Mouse (Mus musculus) forebrain, embryonic 13.5 days (tissue): ENCODE data around the gene Zbtb42. TPM values are rescaled to one million over a fixed set of nuclear protein-coding genes. Genes with fewer than 3 reads are reported as not detected.
A peak's percentile ranks its signal among the peaks of the same experiment; 100 is the strongest.

Experiments used
- ATAC-seq: fragments of 200-750 bp; cut with Nextera tagmentation; 2 replicates; pipeline ENCODE4 v1.8.0; 2017
- H3K27ac ChIP-seq: fragments of 300-500 bp; sonication (generic); 2 replicates; pipeline ENCODE4 v1.5.1; 2015; ENCODE audit warnings: inconsistent platforms, mild to moderate bottlenecking, moderate library complexity
- H3K27me3 ChIP-seq: fragments of 300-500 bp; sonication (generic); 2 replicates; pipeline ENCODE4 v1.6.1; 2015; ENCODE audit warnings: mild to moderate bottlenecking, inconsistent platforms
- H3K36me3 ChIP-seq: fragments of 300-500 bp; sonication (generic); 2 replicates; pipeline ENCODE4 v1.6.1; 2015; ENCODE audit warnings: mild to moderate bottlenecking, inconsistent platforms; ENCODE audit not compliant: poor library complexity, severe bottlenecking
- H3K4me1 ChIP-seq: fragments of 300-500 bp; sonication (generic); 2 replicates; pipeline ENCODE4 v1.6.1; 2015; ENCODE audit warnings: inconsistent platforms
- H3K4me2 ChIP-seq: fragments of 300-500 bp; sonication (generic); 2 replicates; pipeline ENCODE4 v1.6.1; 2015; ENCODE audit warnings: inconsistent platforms, mild to moderate bottlenecking, moderate library complexity
- H3K4me3 ChIP-seq: fragments of 300-500 bp; sonication (generic); 2 replicates; pipeline ENCODE4 v1.5.1; 2015; ENCODE audit warnings: mild to moderate bottlenecking, inconsistent platforms
- H3K9ac ChIP-seq: fragments of 300-500 bp; sonication (generic); 2 replicates; pipeline ENCODE4 v1.6.1; 2015; ENCODE audit warnings: mild to moderate bottlenecking, inconsistent platforms
- H3K9me3 ChIP-seq: fragments of 300-500 bp; sonication (generic); replicated peaks from 2 replicates; pipeline ENCODE4 v1.6.1; 2016; ENCODE audit warnings: inconsistent platforms
- WGBS: fragments of 180-500 bp; shearing (Covaris S2); methylation state at CpG from one replicate; pipeline ENCODE4 v1.1.7; 2015; 5-methylcytosine and 5-hydroxymethylcytosine counted together
- polyA plus RNA-seq: library from polyadenylated mRNA; unstranded; fragments of >200 nt; fragmentation: Nextera tagmentation; extraction: Ambion mirVana; gene quantifications from 2 replicates; pipeline ENCODE4 v1.2.1, GENCODE M21; 2015

Gene Zbtb42
- polyA plus RNA-seq, 1 experiment from 2014 or later = 2.1 TPM

DNA sequence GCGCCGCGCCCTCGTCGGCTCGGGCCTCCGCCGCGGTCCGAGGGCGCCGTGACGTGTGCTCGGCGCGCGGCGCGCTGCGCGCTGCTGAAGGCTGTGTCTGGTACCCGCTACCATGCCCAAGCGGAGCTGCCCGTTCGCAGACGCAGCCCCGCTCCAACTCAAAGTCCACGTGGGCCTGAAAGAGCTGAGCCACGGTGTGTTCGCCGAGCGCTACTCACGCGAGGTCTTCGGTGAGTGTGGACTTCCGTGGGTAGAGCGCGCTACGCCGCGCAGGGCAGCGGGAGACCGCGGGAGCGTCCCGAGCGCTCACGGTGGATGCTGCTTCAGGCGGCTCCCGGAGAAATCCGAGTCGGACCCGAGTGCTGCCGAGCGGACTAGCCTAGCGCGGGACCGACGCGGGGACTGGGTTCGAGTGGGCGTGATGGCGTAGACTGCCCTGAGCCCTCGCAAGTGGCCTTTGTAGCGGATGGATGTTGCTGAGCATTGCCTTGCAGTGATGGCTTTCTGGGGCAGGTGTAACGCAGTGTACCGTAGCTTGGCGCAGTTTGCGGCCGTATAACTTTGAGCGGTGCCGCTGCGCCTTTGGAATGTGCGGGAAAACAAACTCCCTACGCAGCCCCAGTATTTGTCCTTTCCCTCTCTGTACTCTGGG lies 33.6 kb upstream of the Zbtb42 start:
- peak; percentile 52; the same call in 1 of the 2 replicates for ATAC-seq
- Histone ChIP-seq H3K4me2 (peak overlapping the region; percentile 89), H3K9ac (peak overlapping the region; percentile 84)

DNA sequence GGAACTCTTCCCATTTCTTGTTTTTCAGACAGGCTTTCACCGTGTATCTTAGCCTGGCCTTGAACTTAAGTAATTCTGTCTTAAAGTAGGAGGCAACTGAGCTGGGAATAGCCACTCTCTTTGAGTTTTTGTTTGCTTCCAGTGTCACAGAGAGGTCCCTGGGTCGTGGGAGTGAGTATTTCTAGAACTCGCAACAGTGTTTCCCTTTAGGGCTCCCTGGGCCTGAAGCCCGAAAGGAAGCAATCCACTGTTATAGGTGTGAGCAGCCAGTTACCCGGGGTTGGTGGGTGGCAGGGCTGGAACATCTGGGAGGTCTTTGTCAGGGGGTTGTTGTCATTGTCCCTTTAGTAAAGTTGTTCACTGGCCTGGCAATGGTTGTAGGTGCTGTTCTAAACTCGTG lies 32.5 kb upstream of the Zbtb42 start:
- H3K27me3 ChIP-seq = no peaks in the 10 kb centered on the region
- no peaks in the 10 kb centered on the region for H3K9me3 ChIP-seq
- no peak overlapping the region for H3K27ac ChIP-seq
- ATAC-seq = no peak
- peaks cover 40% of the 10 kb centered on the region for H3K36me3 ChIP-seq
- peak overlapping the region; percentile 84 for H3K9ac ChIP-seq
- H3K4me3 ChIP-seq = peak overlapping the region; percentile 74
- 53% methylated on average over 6 of the region's 6 CpGs for WGBS
- H3K4me2 ChIP-seq = peak overlapping the region; percentile 89
- peaks cover 24% of the 10 kb centered on the region for H3K4me1 ChIP-seq

More for the DNA sequence above, 33.6 kb upstream of the Zbtb42 start:
- H3K4me1 ChIP-seq = peaks cover 24% of the 10 kb centered on the region
- peak overlapping the region; percentile 74 for H3K4me3 ChIP-seq
- no peaks in the 10 kb centered on the region for H3K27me3 ChIP-seq
- 0% methylated on average over 71 of the region's 75 CpGs for WGBS
- H3K27ac ChIP-seq = peak overlapping the region; percentile 85
- peaks cover 29% of the 10 kb centered on the region for H3K36me3 ChIP-seq
- no peaks in the 10 kb centered on the region for H3K9me3 ChIP-seq

DNA sequence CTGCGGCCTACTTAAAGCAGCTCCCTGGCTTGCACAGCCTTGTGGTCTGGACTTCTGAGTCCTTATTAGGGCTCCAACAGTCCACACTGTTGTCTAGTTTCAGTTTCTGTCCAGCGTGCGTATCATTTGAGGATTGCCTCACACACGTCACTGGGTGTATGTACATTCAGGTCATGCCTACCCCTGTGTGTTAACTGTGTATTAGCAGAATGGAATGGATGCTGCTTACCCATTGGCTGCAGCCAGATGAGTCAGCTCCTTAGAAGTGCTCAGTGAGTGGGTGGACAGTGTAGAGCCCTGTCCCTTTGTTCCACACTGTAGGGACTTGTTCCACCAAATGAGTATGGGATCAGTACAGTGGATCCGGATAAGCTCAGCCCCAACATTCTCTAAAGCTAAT lies 30.5 kb upstream of the Zbtb42 start:
- Histone ChIP-seq H3K27ac (no peak overlapping the region), H3K9ac (no peak overlapping the region), H3K9me3 (no peaks in the 10 kb centered on the region), H3K4me1 (peaks cover 24% of the 10 kb centered on the region), H3K4me2 (no peak overlapping the region), H3K27me3 (no peaks in the 10 kb centered on the region), H3K36me3 (peaks cover 58% of the 10 kb centered on the region), H3K4me3 (no peak overlapping the region)
- ATAC-seq = no peak
- WGBS = 96% methylated on average over 5 of the region's 5 CpGs

DNA sequence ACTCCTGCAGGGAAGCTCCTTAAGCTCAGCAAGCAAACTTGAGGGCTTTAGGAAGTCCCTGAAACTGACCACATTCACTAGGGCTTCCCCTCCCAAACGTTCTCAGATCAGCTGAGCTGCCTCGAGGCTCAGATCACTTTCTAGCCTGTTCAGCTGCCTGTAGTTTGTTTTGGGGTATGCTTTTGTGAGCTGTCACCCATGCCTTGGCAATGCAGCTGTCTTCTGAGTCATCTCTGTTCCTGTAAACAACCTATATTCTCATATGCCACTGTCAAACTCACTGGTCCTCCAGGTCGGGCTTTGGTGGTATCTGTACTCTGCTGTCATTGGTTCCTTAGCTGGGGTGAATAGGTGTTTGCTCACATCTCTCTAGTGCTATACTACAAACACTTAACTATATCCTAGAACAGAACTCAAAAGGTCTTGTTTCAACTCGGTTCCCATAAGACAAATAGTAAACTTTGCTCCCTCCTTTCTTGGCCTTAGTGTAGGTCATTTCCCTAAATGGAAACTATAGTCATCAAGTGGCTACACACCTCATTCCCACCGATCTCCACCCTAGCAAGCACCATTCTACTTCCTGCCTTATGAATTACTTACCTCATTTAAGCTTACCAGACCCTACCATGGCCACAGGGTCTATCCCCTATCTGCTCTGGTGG lies 26.7 kb upstream of the Zbtb42 start:
- no peak for ATAC-seq
- Histone ChIP-seq H3K9me3 (no peaks in the 10 kb centered on the region), H3K4me2 (no peak overlapping the region), H3K36me3 (peaks cover 96% of the 10 kb centered on the region), H3K27ac (no peak overlapping the region), H3K4me1 (peaks cover 1% of the 10 kb centered on the region), H3K9ac (no peak overlapping the region), H3K27me3 (no peaks in the 10 kb centered on the region), H3K4me3 (no peak overlapping the region)
- WGBS = 85% methylated on average over 5 of the region's 5 CpGs

DNA sequence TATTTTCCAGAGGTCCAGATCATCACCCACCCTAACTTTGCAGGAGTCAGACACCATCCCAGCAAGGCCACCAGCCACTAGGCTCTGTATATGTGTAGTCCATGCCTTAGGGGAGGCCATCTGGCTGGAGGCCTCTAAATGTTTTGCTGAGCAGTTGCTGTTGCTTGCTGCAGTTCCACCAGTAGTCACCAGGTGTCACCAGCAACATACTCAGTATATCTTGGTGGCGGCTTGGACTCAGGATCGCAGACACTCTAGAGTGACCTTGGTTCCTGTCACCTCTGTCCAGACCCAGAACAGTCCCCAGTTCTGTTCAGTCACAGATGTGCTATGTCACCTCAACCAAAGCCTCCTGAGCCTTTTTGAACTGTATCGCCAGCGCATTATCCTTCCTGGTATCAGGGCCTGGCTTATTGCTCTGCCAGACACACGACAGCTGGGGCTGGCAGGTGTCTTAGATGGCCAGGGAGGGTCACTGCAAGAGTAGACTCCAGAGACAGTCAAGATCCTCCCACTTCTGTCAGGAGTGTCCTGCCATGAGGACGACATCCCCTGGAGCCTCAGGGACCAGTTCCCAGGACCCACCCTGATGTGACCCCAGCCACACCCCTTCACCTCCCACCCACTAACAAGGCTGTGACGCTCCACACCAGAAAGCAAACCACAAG lies 25.3 kb upstream of the Zbtb42 start:
- WGBS = 63% methylated on average over 7 of the region's 7 CpGs
- H3K36me3 ChIP-seq = peaks cover 98% of the 10 kb centered on the region

DNA sequence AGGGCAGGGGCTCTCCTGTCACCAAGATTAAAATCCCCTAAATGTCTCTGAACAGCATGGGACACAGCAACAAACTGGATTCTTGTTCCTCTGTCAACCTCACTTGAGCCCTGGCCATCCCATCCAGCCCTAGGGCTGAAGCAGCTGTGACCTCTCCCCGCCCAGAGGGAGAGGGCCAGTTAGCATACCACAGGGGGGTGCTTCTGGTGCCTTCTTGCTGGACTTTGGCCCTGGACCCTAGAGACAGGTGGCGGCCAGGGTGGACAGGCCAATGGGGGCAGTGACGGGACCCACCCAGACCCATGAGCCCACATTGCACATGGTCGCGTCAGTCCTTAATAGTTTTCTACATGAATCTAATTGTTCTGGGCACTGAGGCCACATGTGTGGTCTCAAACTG lies 24.6 kb upstream of the Zbtb42 start:
- Histone ChIP-seq H3K27me3 (no peaks in the 10 kb centered on the region), H3K27ac (no peak overlapping the region), H3K36me3 (peaks cover 98% of the 10 kb centered on the region), H3K4me2 (no peak overlapping the region), H3K9ac (no peak overlapping the region), H3K4me1 (peaks cover 6% of the 10 kb centered on the region), H3K9me3 (no peaks in the 10 kb centered on the region), H3K4me3 (no peak overlapping the region)
- no peak for ATAC-seq
- 97% methylated on average over 5 of the region's 5 CpGs for WGBS

More for the DNA sequence above, 25.3 kb upstream of the Zbtb42 start:
- Histone ChIP-seq H3K9ac (no peak overlapping the region), H3K9me3 (no peaks in the 10 kb centered on the region), H3K27ac (no peak overlapping the region), H3K27me3 (no peaks in the 10 kb centered on the region), H3K4me2 (no peak overlapping the region), H3K4me1 (no peaks in the 10 kb centered on the region; the same call in none of the 2 replicates), H3K4me3 (no peak overlapping the region)
- ATAC-seq = peak; percentile 67

DNA sequence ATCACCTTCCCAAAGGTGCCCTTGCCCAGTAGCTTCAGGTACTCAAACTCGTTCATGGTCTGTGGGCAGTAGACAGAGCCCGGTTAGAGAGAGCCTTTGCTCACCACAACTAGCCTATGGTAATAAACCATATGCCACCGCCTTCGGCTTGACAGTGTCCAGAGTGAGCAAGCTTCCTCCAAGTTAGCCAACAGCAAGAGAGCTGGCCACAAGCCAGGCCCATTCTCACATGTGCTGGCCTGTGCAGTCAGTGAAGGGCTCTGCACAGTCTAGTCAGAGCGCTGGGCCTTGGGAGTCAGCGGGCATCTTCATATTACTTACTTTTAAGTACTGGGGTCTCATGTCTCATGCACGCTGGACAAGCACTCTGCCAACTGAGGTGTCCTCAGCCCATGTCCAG lies 20.0 kb upstream of the Zbtb42 start:
- Histone ChIP-seq H3K9ac (no peak overlapping the region), H3K4me3 (no peak overlapping the region), H3K36me3 (peaks cover 92% of the 10 kb centered on the region), H3K27ac (peak overlapping the region; percentile 6; the same call in 1 of the 2 replicates), H3K27me3 (no peaks in the 10 kb centered on the region), H3K4me1 (peaks cover 48% of the 10 kb centered on the region), H3K9me3 (no peaks in the 10 kb centered on the region), H3K4me2 (no peak overlapping the region)
- WGBS = 91% methylated on average over 7 of the region's 7 CpGs
- ATAC-seq = no peak

DNA sequence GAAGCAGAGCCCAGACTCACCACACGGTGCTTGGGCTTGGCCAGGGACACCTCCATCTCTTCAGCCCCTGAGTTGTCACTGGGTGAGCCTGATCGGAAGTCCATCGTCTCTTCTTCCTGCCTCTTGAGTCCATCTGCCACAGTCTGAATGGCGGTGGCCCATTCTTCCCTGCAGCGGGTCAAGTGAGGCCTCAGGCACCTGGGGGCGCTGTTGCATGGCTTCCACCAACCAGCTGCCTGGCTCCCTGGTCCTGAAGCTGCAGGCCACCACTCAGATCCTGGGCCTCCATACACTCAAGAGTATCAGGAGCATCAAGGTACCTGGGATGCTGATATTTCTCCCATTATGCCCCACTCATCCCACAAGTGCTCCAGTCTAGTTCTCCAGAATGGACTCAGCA lies 19.5 kb upstream of the Zbtb42 start:
- ATAC-seq = no peak
- Histone ChIP-seq H3K9ac (no peak overlapping the region), H3K27ac (peak overlapping the region; percentile 19; the same call in 1 of the 2 replicates), H3K4me2 (no peak overlapping the region), H3K4me3 (no peak overlapping the region), H3K4me1 (peaks cover 53% of the 10 kb centered on the region), H3K36me3 (peaks cover 87% of the 10 kb centered on the region), H3K27me3 (no peaks in the 10 kb centered on the region), H3K9me3 (no peaks in the 10 kb centered on the region)
- WGBS = 75% methylated on average over 6 of the region's 6 CpGs

DNA sequence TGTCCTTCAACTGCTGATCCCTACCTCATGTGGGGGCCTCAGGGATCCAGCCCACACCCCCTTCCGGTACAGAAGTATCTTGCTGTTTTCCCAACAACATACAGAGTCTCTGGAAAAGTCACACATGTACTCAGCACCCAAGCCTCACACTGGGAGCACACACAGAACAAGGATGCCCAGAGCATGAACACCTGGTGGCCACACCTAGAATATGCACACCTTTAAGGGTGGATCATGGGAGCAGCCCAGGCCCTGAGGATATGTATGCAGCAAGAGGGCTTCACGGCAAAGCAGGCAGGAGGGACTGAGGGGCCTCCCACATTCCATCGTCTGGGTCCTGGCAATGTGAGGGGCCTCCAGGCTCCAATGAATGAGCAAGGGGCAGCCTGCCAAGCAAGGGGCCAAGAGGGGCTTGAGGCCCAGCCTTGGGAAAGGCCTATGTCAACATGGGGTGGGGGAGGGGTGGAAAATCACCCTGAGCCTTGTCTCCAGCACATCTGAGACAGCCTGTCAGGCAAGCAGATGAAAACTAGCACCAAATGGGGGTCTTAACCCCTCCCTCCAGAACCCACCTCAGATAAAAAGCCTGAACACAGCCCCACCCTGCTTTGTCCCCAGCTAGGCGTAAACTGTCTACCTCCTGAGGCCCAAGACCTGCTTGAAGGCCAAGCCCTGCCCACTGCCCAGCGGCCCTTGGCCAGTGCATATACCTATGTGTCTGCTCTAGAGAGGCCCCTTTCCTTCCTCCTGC lies 17.9 kb upstream of the Zbtb42 start:
- Histone ChIP-seq H3K27me3 (no peaks in the 10 kb centered on the region), H3K4me1 (peaks cover 70% of the 10 kb centered on the region), H3K4me3 (no peak overlapping the region), H3K4me2 (peak overlapping the region; percentile 44), H3K9me3 (no peaks in the 10 kb centered on the region), H3K27ac (peak overlapping the region; percentile 95), H3K36me3 (peaks cover 82% of the 10 kb centered on the region), H3K9ac (peak overlapping the region; percentile 40; the same call in 1 of the 2 replicates)
- 34% methylated on average over 5 of the region's 5 CpGs for WGBS
- ATAC-seq = peak; percentile 48

DNA sequence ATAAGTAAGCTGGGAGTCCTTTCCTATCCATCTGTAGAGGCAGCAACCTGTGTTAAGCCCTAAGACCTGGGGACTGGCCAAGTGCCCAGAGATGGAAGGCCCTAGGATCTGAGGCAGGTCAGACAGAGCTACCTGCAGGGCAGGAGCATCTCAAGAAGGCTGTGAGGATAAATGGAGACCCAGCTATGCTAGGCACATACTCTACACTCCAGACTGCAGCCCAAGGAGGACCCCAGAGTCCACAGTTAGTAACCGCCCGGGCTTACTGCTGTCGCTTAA lies 17.4 kb upstream of the Zbtb42 start:
- Histone ChIP-seq H3K4me3 (no peak overlapping the region), H3K4me1 (peaks cover 75% of the 10 kb centered on the region), H3K9me3 (no peaks in the 10 kb centered on the region), H3K4me2 (peak overlapping the region; percentile 44), H3K27ac (peak overlapping the region; percentile 95), H3K36me3 (peaks cover 82% of the 10 kb centered on the region), H3K9ac (peak overlapping the region; percentile 40; the same call in 1 of the 2 replicates), H3K27me3 (no peaks in the 10 kb centered on the region)
- WGBS = 70% methylated on average over 3 of the region's 3 CpGs
- ATAC-seq = no peak

DNA sequence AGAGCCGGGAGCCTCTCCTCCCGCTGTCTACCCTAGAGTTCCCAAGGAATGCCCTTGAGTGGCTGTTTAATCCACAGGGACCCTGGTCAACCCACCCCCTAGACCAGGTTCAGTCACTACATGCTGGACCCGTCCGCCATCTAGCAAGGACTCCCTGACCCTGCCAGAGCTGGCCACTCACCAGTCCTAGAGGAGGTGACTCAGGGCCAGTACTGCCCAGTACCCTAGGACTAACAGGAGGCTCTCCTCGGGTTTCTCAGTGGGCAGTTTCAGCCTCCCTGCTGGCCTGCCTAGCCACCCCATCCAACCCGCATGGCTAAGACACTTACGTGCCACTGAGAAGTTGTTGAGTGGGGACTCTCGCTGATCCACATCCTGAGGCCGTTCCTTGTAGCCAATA lies 16.8 kb upstream of the Zbtb42 start:
- H3K9me3 ChIP-seq = no peaks in the 10 kb centered on the region
- peaks cover 82% of the 10 kb centered on the region for H3K36me3 ChIP-seq
- no peak overlapping the region for H3K4me3 ChIP-seq
- H3K9ac ChIP-seq = peak overlapping the region; percentile 40
- peak overlapping the region; percentile 95 for H3K27ac ChIP-seq
- H3K4me1 ChIP-seq = peaks cover 81% of the 10 kb centered on the region
- no peak overlapping the region for H3K4me2 ChIP-seq
- no peaks in the 10 kb centered on the region for H3K27me3 ChIP-seq
- WGBS = 88% methylated on average over 9 of the region's 9 CpGs
- no peak for ATAC-seq

DNA sequence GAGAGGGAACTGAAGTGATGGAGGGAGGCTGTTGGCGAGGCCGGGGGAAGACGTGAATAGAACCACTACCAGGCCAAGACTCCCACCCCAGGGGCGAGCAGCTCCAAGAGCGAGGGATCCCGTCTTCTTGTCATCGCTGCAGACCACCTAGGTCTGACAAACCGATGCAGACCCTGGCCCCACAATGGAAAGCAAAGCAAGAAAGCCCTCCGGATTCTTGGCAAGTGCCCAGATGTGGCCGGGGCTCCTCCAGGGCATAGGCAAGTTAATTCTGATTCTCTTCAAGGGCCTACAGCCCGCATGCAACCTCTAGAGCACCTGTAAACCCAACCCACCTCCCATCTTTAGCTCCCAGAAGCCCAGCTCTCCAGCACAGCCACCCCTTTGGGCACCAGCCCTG lies 15.3 kb upstream of the Zbtb42 start:
- ATAC-seq = no peak
- H3K27ac ChIP-seq = peak overlapping the region; percentile 95
- H3K4me1 ChIP-seq = peaks cover 92% of the 10 kb centered on the region
- H3K4me2 ChIP-seq = peak overlapping the region; percentile 47
- peaks cover 82% of the 10 kb centered on the region for H3K36me3 ChIP-seq
- peak overlapping the region; percentile 9 for H3K4me3 ChIP-seq
- WGBS = 61% methylated on average over 11 of the region's 11 CpGs
- H3K9me3 ChIP-seq = no peaks in the 10 kb centered on the region
- no peaks in the 10 kb centered on the region for H3K27me3 ChIP-seq
- peak overlapping the region; percentile 61 for H3K9ac ChIP-seq
